Mouse (Mus musculus) gastrocnemius, adult 2 months (tissue): ENCODE data around the gene Txlna. TPM values are rescaled to one million over a fixed set of nuclear protein-coding genes. Genes with fewer than 3 reads are reported as not detected.

Experiments used
- DNase-seq: peaks from one replicate; pipeline ENCODE4 v3.0.0; 2022
- H3K27ac ChIP-seq: fragments of 200-600 bp; 2 replicates; pipeline ENCODE4 v1.8.1; 2022; ENCODE audit warnings: mild to moderate bottlenecking
- H3K4me3 ChIP-seq: fragments of 200-600 bp; 2 replicates; pipeline ENCODE4 v1.8.1; 2022; ENCODE audit warnings: mild to moderate bottlenecking, moderate library complexity
- CTCF ChIP-seq: fragments of 200-600 bp; IDR thresholded peaks from 2 replicates; pipeline ENCODE4 v1.8.1; 2022; ENCODE audit warnings: antibody characterized with exemption, mild to moderate bottlenecking, moderate library complexity
- intact Hi-C: fragments of 180-260 bp; cut with DNase I; formaldehyde crosslinking; loops from one replicate; pipeline ENCODE4 v1.15.1; 2025
- total RNA-seq, 2 experiments: library from RNA; stranded (reverse); gene quantifications; 2 replicates each; pipeline ENCODE4 v1.2.3; 2021

Txlna gene
- total RNA-seq, 2 experiments from 2014 or later, result 19.7 to 21.1 TPM

DNA sequence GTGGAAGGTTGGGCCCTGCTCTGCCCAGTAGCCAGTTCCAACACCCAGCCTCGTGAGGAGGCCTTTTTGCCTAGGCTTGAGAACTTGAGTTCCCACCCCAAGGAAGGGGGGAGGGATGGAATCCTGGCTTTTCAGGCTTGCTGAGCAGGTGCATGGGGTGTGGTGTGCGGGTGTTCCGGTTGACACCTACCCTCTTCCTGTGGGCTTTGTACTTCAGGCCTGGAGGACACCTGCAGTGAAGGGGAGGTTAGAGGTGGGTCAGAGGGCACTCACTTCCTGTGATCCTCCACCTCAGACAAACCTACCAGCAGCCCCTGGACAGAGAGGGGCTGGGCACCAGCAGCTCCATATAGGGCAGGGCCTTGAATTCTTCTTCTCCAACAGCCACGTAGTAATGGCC is 30.8 kb downstream of the Txlna start:
- Histone ChIP-seq H3K4me3 (no peak overlapping the region), H3K27ac (no peak overlapping the region)
- TF ChIP-seq CTCF, result no peak
- no peak for DNase-seq
- intact Hi-C loops, result no loop called here

DNA sequence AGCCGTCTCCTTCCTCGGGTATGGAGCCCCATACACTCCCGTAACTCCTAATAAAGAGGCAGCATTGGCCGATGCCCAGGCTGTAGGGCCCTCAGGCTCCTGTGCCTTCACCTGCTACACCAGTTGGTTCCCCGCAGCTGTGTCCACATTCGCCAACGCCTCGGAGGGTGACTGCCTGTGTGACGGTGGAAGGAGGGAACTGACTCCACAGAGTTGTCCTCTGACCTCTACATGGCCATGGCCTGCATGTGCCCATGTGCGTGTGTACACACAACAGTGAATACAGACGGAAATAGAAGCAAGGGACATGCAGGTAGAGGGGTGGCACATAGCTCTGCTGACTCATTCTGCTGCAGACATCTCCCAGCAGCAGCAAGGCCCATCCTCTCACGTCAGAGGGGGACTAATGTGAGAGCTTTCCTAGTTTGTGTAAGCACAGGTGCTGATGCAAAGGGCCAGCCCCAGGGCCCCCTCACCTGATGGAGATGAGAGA is 31.7 kb downstream of the Txlna start:
- Histone ChIP-seq H3K27ac (no peak overlapping the region), H3K4me3 (no peak overlapping the region)
- no peak for DNase-seq
- TF ChIP-seq CTCF, result no peak
- intact Hi-C loops, result loop anchor here (2.0 to 10.0 kb wide), 4 partner anchors 24 to 114 kb away; partner anchors contain the start of genes Fam229a and Tssk3

DNA sequence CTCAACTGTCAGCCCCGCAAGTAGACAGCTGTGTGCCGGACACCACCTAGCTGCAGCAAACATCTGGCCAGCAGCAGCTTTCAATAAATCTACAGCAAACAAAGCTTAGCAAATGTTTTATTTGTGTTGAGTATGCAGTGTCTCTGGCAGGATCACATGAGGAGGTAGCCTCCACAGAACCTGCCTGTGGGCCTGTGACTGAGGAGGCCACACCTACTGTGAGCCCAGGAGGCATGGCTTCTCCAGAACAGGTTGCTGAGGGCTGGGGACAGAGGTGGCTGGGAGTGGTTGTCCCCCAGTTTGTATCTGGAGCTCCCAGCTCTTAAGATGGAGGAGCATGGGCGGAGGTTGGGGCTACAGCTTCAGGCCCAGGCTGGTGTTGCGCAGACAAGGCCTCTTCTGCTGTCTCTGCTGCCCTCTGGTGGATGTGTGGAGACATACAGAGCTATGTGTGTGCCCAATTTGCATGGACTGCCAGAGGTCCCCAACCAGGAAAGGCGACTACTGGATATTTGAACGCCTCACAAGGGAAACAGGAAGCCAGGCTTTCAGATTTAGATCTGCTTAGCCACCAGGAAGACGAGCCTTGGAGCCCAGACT is 32.3 kb downstream of the Txlna start:
- peak; percentile 83 for DNase-seq

DNA sequence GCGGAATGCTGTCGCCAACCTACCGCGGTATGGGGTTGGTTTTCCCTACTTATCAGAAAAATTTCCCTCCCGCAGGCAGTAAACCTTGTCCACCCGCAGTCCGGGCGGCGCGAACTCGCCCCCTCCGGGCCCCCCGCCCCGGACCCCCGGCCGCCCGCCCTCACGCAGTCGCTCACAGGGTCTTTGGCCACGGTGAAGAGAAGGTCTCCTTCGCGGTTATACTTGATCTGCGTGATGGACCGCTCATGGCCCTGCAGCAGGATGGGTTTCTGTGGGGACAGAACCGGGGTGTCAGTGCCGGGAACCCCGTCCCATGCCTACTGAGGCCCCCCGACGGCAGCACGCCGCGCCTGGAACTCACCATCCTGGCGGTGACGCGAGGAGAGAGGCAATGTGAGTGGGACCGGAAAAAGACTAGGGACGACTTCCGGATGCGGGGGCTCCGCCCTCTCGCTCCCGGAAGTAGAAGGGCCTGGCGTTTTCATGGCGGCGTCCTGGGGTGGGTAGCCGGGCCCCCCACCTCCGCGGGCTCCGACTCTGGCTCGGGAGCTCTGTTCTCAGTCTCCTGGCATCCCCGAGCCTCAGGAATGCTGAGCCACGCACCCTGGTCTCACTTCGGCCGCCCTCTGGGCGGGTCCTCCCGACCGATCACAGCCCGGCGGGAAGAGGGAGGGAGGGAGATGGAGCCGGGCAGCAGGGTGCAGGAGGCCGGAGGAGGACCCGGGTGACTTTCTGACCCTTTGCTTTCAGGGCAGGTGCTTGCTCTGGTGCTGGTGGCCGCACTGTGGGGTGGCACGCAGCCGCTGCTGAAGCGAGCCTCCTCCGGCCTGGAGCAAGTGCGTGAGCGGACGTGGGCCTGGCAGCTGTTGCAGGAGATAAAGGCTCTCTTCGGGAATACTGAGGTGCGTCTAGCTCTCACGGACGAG is 40.4 kb downstream of the Txlna start, which contains the start of the genes Eif3i and Tmem234:
TSS of gene Eif3i (minus strand) at position 416 of the 926 bp plus-strand sequence.
TSS of gene Tmem234 (plus strand) at position 436 of the 926 bp plus-strand sequence.
- peak; percentile 89 for DNase-seq
- intact Hi-C loops, result loop anchor here (1.0 to 10.0 kb wide), 2 partner anchors 40 to 106 kb away; partner anchors contain the start of genes Fam229a and Tssk3
- Histone ChIP-seq H3K27ac (peak within 1 kb of the TSS; percentile 92), H3K4me3 (peak within 1 kb of the TSS; percentile 96)
- TF ChIP-seq CTCF, result peak; percentile 2; the same call in 1 of the 2 replicates

More for the DNA sequence above, 32.3 kb downstream of the Txlna start:
- Histone ChIP-seq H3K4me3 (no peak overlapping the region), H3K27ac (peak overlapping the region; percentile 59)
- intact Hi-C loops, result loop anchor here (2.0 to 10.0 kb wide), 4 partner anchors 24 to 114 kb away; partner anchors contain the start of genes Fam229a and Tssk3
- peak; percentile 85 for TF ChIP-seq CTCF

DNA sequence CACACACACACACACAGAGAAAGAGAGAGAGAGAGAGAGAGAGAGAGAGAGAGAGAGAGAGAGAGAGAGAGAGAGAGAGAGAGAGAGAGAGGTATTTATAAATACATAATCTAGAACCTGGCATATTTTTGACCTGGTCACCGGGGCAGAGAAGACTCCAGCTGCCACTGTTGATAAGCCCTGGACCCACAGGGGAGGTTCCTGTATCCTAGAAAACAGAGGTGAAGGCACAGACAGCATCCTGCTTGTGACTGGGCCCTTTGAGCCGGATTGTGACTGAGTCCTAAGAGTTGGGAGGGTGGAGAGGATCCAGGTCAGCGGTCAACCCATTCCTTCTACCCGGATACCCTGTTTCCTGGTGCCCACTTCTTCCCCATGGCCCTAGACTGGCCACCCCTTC is 52.0 kb downstream of the Txlna start:
- Histone ChIP-seq H3K27ac (no peak overlapping the region), H3K4me3 (no peak overlapping the region)
- TF ChIP-seq CTCF, result no peak
- no peak for DNase-seq
- intact Hi-C loops, result no loop called here

DNA sequence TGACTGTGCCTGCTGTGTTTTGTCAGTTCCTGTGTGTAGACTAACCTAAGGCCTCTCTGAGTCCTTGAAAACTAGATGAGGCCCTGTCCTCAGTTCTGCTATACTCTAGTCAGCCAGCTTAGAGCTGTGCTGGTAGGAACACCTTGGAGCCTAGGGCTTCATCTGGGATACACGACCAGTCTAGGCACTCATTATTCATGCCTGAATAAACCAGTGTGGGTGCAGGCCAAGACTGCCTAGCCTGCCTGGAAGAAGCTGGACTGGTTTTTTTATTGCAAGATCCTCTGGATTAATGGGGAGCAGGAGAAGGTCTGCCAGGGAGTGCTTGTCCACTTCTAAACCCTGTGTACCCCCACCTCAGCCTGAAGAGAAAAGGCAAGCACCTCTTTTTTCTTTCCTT is 53.9 kb downstream of the Txlna start:
- intact Hi-C loops, result no loop called here
- TF ChIP-seq CTCF, result no peak
- DNase-seq, result no peak

DNA sequence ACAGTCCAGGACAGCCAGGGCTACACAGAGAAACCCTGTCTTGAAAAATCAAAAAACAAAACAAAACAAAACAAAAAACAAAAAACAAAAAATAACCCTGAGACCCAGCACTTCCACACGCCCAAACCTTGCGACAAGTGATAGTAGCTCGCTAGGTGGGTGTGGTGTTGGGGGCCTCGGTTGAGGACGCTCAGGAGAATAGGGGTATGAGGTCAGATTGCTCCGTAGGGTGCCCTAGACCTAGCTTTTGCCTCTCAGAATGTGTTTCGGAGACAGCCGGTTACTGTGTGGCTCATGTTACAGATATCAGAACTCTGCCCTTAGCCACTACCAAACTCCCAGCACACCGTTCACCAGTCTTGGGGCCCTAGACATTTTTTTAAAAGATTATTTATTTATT is 55.1 kb downstream of the Txlna start:
- no peak for DNase-seq
- intact Hi-C loops, result loop anchor here (2.0 kb wide), 1 partner anchor 23 kb away; no protein-coding TSS in a partner anchor
- Histone ChIP-seq H3K27ac (no peak overlapping the region), H3K4me3 (peak overlapping the region; percentile 74)
- no peak for TF ChIP-seq CTCF

More for the DNA sequence above, 53.9 kb downstream of the Txlna start:
- no peak overlapping the region for H3K4me3 ChIP-seq
- H3K27ac ChIP-seq, result no peak overlapping the region

DNA sequence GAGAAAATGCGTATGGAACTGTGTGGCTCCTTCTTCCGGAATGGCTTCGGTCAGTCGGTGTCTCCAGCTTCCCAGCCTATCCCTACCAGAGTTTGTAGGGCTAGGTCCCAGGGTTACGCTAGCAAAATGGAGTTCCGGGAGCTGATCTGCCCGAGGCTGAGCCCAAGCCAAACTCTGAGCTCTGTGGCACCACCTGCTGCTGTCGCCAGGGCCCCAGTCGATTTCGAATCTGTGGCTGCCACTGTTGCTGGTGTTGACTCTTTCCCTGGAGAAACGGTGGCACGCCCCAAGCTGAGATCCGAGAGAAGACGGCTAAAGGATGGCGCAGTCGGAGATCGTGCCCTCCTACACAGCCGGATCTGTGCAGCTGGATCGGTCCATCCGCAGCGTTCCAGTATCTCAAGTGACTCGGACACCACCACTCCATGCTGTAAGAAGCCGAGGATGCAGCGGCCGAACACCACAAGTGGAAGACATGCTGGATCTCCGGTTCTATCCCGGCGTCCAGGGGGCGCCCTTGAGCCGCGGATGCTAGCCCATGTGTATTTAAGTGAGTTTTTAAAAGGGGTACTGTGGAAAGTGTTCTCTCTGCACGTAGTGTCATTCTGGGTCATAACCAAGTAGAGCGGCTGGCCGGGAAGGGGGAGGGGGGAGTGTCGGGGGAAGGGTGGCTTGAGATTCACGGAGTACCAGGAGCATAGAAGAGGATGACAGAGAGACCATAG is 55.8 kb downstream of the Txlna start:
- Histone ChIP-seq H3K27ac (peak overlapping the region; percentile 80), H3K4me3 (peak overlapping the region; percentile 74)
- TF ChIP-seq CTCF, result peak; percentile 83
- intact Hi-C loops, result loop anchor here (2.0 kb wide), 1 partner anchor 24 kb away; no protein-coding TSS in a partner anchor
- DNase-seq, result peak; percentile 87

DNA sequence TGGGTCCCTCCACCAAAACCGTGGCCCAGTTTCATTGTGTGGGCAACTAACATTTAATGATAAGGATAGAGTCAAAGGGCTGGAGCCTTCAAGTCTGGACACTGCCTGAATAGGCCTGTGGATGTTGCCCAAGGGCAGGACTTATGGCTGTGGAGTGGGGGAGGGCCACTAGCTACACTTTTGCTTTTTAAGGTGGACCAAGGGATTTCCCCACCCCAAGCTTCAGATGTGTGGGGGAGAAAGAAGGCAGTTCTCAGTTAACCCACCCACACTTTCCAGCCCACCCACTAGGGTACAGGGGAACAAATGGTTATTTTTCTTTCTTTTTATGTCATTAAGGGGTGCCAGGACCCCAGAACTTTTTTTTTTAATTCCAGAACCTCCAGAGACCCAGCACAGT is 56.5 kb downstream of the Txlna start:
- no peak for TF ChIP-seq CTCF
- Histone ChIP-seq H3K4me3 (peak overlapping the region; percentile 74), H3K27ac (peak overlapping the region; percentile 80)
- no peak for DNase-seq
- intact Hi-C loops, result loop anchor here (2.0 kb wide), 1 partner anchor 24 kb away; no protein-coding TSS in a partner anchor

DNA sequence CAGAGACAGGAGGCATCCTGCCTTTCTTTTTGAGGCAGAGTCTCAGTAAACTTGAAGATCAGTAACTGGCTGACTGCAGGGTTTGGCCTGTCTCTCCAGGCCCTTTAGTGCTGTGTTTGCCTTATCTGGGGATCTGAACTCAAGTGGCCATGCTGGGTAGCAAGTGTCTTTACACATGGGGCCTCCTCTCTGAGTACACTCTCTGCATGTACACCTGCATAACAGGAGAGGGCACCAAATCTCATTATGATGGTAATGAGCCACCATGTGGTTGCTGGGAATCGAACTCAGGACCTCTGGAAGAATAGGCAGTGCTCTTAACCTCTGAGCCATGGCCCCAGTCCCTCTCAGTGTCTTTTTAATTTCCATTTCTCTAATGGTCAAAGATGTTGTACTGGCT is 58.6 kb downstream of the Txlna start:
- DNase-seq, result no peak
- TF ChIP-seq CTCF, result no peak
- intact Hi-C loops, result no loop called here
- H3K4me3 ChIP-seq, result no peak overlapping the region
- no peak overlapping the region for H3K27ac ChIP-seq

DNA sequence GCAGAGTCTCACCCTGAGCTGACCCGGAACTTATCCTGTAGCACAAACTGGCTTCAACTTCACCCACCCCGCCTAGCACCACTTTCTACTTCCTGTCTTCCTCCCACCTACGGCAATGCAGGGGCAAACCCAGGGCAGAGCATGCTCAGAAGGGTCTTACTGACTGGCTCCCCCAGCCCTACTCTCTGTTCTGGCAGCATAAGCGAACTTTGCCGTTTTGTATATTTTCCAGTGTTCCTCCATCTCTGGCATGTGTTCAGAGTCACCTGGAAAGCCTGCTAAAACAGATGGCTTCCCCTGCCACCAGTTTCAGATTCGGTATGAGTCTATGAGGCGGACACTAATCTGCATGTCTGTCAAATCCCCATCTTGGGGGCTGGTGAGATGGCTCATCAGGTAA is 60.5 kb downstream of the Txlna start:
- DNase-seq, result no peak
- Histone ChIP-seq H3K27ac (no peak overlapping the region), H3K4me3 (no peak overlapping the region)
- TF ChIP-seq CTCF, result no peak
- intact Hi-C loops, result no loop called here

DNA sequence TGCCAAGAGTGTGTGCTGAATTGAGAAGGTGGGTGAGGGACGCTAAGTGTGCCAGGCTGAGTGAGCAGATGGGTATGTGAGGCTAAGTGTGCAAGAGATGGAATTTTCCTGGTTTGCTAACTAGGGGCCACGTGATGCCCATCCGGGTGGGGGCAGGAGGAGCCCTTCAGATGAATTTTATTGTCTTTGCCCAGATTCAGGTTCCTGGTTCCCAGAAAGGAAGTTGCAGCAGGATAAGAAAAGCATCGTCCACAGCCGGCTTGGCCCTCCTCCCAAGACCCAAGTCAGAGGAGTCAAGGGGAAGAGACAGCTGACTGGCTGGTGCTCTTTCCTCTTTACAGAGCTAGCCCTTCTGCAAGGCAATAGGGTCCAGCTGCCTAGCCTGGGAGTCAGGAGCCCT is 62.4 kb downstream of the Txlna start, which contains the start of gene Fam167b:
TSS of gene Fam167b (minus strand) at position 84 of the 400 bp plus-strand sequence.
- Histone ChIP-seq H3K27ac (no peak within 1 kb of the TSS), H3K4me3 (peak within 1 kb of the TSS; percentile 36)
- TF ChIP-seq CTCF, result no peak
- intact Hi-C loops, result no loop called here
- DNase-seq, result peak; percentile 36
